Mouse (Mus musculus) spleen, postnatal 0 days (tissue): ENCODE results near the gene Dnal1. TPM values are rescaled to one million over a fixed set of nuclear protein-coding genes. Genes with fewer than 3 reads are reported as not detected.

Source experiments
- polyA plus RNA-seq: library from polyadenylated mRNA; unstranded; fragments of >200 nt; fragmentation: Nextera tagmentation; extraction: Ambion mirVana; gene quantifications from 2 replicates; pipeline ENCODE4 v1.2.1, GENCODE M21; 2015

Dnal1 gene
- 0.63 and 1.0 TPM in 2 replicates for polyA plus RNA-seq

DNA sequence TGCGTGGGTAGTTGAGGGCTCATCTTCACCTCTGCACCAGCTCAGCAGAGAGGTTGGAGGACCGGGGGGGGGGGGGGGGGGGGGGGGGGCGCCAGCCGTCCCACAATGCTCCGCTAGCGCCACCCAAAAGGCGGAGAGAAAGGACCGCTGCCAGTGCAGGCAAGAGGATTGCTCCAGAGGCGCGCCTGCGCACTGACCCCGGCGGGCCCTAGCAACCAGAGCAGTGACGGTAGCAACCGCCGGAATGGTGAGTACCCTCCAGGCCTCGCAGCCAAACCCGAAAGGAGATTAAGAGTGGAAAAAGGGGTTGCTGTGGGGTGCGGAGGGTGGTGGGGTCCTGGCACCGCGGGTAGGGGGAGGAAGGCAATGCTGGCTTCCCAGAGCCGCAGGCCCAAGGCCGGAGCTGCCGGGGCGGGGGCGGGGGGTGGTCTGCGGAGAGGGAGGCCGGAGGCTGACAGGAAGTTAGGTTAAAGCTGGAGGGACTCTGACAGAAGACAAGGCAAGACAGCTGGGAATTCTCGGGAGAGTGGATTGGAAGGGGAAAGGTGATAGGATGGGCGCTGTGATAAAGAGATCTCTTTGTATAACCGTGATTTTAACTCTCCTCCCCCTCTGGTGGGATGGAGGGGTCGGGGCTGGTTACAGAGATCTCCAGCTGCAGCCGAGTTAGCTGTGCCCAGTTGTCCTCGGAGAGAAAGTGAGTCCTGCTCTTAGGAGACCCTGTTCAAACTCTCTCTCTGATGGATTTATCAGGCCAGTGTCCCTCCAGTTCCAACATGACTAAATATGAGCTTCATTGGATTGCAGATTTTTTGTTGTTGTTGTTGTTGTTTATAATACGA lies at the start of gene Dnal1:
Gene Dnal1, plus strand, starts transcription at position 214 of the 842 bp plus-strand sequence.

DNA sequence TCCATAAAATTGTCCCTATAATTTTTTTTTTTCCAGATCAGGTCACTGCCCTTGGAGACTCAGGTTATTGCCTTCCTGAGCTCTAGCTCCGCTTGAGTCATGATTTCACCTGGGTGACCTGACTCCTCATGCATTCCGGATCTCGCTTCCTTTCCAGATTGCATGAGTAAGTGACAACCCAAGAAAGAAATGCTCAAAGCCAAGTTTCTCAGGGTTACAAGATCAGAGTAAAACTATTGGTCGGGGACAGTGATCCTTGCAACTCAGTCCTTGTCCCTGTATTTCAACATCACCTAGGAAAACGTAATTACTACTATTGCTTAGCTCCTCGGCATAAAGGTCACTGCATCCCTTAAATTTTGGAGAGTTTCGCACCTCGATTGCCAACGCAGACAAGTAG lies 45.2 kb upstream of the Dnal1 start, which contains the start of gene Acot5:
Gene Acot5, plus strand, starts transcription at position 340 of the 400 bp plus-strand sequence.

DNA sequence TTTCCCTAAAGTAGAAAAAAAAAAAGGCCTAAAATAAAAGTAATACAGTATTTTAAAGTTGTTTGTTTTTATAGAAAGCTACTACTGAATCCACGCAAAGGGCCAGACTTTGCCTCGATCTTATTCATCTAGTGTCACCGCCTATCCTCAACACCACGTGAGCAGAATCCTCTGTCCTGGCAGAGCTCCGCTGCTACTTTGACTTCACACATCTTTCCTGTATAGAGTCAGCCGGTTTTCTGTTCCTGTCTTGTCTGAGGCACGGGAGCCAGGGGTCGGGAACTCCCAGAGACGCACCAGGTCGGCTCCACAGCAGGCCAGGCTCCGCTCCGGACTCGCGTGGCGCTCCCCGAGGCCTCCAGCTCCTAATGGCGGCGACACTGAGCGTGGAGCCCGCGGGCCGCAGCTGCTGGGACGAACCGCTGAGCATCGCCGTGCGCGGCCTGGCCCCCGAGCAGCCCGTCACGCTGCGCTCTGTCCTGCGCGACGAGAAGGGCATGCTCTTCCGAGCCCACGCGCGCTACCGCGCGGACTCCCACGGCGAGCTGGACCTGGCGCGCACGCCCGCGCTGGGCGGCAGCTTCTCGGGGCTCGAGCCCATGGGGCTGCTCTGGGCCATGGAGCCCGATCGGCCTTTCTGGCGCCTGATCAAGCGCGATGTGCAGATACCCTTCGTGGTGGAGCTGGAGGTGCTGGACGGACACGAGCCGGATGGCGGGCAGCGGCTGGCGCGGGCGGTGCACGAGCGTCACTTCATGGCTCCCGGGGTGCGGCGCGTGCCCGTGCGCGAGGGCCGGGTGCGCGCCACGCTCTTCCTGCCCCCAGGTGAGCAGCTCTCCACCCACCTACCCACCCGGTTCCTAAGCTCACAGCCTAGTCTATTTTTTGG lies 13.3 kb upstream of the Dnal1 start, which contains the start of gene Acot6:
Gene Acot6, plus strand, starts transcription at position 51 of the 889 bp plus-strand sequence.

DNA sequence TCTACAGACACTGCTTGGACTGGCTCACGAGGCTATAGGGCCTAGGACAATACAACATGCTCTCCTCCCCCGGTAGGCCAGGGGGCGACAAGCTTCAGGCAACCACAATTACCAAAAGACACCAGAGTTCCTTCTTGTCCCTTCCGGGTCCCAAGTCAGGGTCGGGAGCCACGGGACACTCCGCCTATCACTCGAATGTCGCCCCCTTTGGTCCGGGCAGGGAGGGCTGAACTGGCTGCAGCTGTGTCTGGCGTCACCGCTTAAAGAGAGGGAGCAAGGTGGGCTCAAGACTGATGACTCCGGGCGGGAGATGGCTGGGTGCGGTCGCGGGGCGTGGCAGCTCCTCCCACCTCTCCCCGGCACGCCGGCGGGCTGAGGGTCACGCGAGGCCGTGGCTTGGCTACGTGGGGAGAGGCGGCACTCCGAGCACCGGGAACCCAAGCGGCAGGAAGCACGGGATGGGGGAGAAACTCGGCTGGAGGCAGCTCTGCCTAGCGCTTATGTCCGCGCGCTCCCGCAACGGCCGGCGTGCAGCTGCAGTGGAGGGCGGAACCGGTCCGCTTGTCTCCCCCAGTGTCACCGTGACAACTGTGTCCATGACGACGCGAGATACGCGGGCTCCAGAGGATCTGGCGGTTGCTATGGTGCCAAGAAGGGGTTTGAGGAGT lies 33.9 kb downstream of the Dnal1 start, which contains the start of gene Pnma1:
Gene Pnma1, minus strand, starts transcription at position 536 of the 668 bp plus-strand sequence.

Other genes starting within 250 kb of the Dnal1 start
- 13.7 and 16.1 TPM in 2 replicates for gene Numb, start 192.4 kb upstream of the Dnal1 start, polyA plus RNA-seq
- gene Riox1, start 163.8 kb upstream of the Dnal1 start, polyA plus RNA-seq = 11.4 and 13.0 TPM in 2 replicates
- gene Heatr4, start 129.5 kb upstream of the Dnal1 start, polyA plus RNA-seq = not detected in 2 replicates
- 19.0 and 19.9 TPM in 2 replicates for gene Acot2, start 126.5 kb upstream of the Dnal1 start, polyA plus RNA-seq
- 5.7 and 6.8 TPM in 2 replicates for gene Acot1, start 104.9 kb upstream of the Dnal1 start, polyA plus RNA-seq
- 0.13 TPM in 2 replicates for gene Acot4, start 76.0 kb upstream of the Dnal1 start, polyA plus RNA-seq
- not detected in 2 replicates for gene Gm49366, start 75.4 kb upstream of the Dnal1 start, polyA plus RNA-seq
- gene Acot3, start 62.2 kb upstream of the Dnal1 start, polyA plus RNA-seq = 0.04 TPM in 1 of 2 replicates, not detected in the other
- gene Acot5, start 45.0 kb upstream of the Dnal1 start, polyA plus RNA-seq = not detected in 2 replicates
- 0.90 and 1.3 TPM in 2 replicates for gene Acot6, start 13.7 kb upstream of the Dnal1 start, polyA plus RNA-seq
- 0.41 and 0.43 TPM in 2 replicates for gene Pnma1, start 34.1 kb downstream of the Dnal1 start, polyA plus RNA-seq
- 6.1 and 6.8 TPM in 2 replicates for gene Elmsan1, start 104.5 kb downstream of the Dnal1 start, polyA plus RNA-seq
- 24.6 and 25.1 TPM in 2 replicates for gene Ptgr2, start 170.9 kb downstream of the Dnal1 start, polyA plus RNA-seq
- gene Zfp410, start 202.5 kb downstream of the Dnal1 start, polyA plus RNA-seq = 45.0 and 48.5 TPM in 2 replicates
- gene Coq6, start 247.3 kb downstream of the Dnal1 start, polyA plus RNA-seq = 20.7 and 21.5 TPM in 2 replicates
- gene Fam161b, start 247.5 kb downstream of the Dnal1 start, polyA plus RNA-seq = 0.97 and 1.4 TPM in 2 replicates